Mouse (Mus musculus) embryonic facial prominence, embryonic 13.5 days (tissue): ENCODE measurements around the gene Mrps6. TPM values are rescaled to one million over a fixed set of nuclear protein-coding genes. Genes with fewer than 3 reads are reported as not detected.
"Not testable (repeated sequence)": the region's sequence is repeated elsewhere in the genome, so short reads cannot be mapped to it uniquely, and the experiment has no call there.

Experiments
- ATAC-seq: fragments of 200-750 bp; cut with Nextera tagmentation; 2 replicates; pipeline ENCODE4 v1.8.0; 2017; ENCODE audit warnings: low read depth; ENCODE audit not compliant: insufficient number of reproducible peaks, insufficient read depth, low FRiP score, low TSS enrichment
- H3K27ac ChIP-seq: fragments of 300-500 bp; sonication (generic); 2 replicates; pipeline ENCODE4 v1.5.1; 2015; ENCODE audit warnings: moderate library complexity, mild to moderate bottlenecking, inconsistent platforms
- H3K27me3 ChIP-seq: fragments of 300-500 bp; sonication (generic); 2 replicates; pipeline ENCODE4 v1.6.1; 2015; ENCODE audit warnings: mild to moderate bottlenecking, inconsistent platforms
- H3K36me3 ChIP-seq: fragments of 300-500 bp; sonication (generic); 2 replicates; pipeline ENCODE4 v1.6.1; 2015; ENCODE audit warnings: mild to moderate bottlenecking, inconsistent platforms
- H3K4me1 ChIP-seq: fragments of 300-500 bp; sonication (generic); 2 replicates; pipeline ENCODE4 v1.6.1; 2015; ENCODE audit warnings: inconsistent platforms
- H3K4me2 ChIP-seq: fragments of 300-500 bp; sonication (generic); 2 replicates; pipeline ENCODE4 v1.6.1; 2015; ENCODE audit warnings: moderate library complexity, mild to moderate bottlenecking, inconsistent platforms
- H3K4me3 ChIP-seq: fragments of 300-500 bp; sonication (generic); 2 replicates; pipeline ENCODE4 v1.5.1; 2015; ENCODE audit warnings: mild to moderate bottlenecking, inconsistent platforms
- H3K9ac ChIP-seq: fragments of 300-500 bp; sonication (generic); 2 replicates; pipeline ENCODE4 v1.6.1; 2015; ENCODE audit warnings: mild to moderate bottlenecking, inconsistent platforms
- H3K9me3 ChIP-seq: fragments of 300-500 bp; sonication (generic); 2 replicates; pipeline ENCODE4 v1.6.1; 2016; ENCODE audit warnings: inconsistent platforms
- WGBS: fragments of 180-500 bp; shearing (Covaris S2); methylation state at CpG from one replicate; pipeline ENCODE4 v1.1.7; 2015; ENCODE audit warnings: mixed read lengths; 5-methylcytosine and 5-hydroxymethylcytosine counted together
- polyA plus RNA-seq: library from polyadenylated mRNA; unstranded; fragments of >200 nt; fragmentation: Nextera tagmentation; extraction: Ambion mirVana; gene quantifications from 2 replicates; pipeline ENCODE4 v1.2.1, GENCODE M21; 2015

The Mrps6 gene
- polyA plus RNA-seq, 1 experiment from 2014 or later, result 98.3 TPM

DNA sequence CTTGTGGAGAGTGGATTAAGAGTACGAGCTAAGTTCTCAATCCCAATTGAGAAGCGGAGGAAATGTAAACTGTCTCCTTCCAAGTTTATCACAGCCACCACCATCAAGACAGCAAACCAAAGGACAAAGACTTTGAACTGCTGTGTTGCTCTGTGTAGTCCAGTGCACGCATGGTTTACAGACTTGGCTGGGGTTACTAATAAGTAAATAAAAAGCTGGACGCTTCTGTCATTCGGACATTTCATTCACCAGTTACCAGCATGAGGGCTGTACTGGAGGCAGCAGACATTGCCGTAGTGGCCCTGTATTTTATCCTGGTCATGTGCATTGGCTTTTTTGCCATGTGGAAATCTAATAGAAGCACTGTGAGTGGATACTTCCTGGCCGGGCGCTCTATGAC, 18.7 kb downstream of the Mrps6 start:
- Histone ChIP-seq H3K36me3 (peaks cover 39% of the 10 kb centered on the region), H3K9ac (no peak overlapping the region), H3K4me1 (0 out of 2 replicates have a peak, but pooled peaks cover 6% of the 10 kb centered on the region), H3K4me2 (no peak overlapping the region), H3K27me3 (no peaks in the 10 kb centered on the region), H3K9me3 (no peaks in the 10 kb centered on the region), H3K4me3 (no peak overlapping the region), H3K27ac (no peak overlapping the region)
- WGBS, result 93% methylated on average over 8 of the region's 8 CpGs
- ATAC-seq, result no peak

DNA sequence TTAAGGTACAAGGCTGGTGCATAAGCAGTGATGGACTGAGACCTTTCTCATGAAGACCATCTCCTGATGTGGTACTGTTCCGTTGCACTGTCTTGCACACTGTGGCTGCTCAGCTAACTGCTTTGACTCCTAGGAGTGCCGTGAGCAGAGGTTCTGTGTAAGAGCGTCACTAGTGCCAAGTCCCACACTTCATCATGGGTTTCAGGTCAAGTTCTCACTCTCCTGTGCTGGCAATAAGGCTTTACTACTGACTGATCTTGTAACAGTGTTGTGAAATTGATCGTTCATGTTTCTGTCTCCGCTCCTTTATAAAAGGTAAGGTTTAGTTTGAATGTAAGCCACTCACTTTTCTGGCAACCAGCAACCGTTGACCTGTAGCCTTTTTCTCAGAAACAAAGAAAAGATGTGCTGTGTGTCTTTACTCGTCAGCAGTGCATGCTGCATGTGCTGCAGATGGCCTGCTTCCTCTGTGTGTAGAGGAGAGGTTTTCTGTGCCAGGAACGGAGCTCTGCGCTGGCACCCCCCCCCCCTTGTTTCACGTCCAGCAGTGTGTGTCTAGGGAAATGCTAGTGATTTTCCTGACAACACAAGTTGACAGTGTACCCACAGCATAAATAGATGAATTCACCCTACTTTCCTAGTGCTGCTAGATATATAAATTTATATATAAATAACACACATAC, 25.8 kb downstream of the Mrps6 start:
- Histone ChIP-seq H3K36me3 (peaks cover 17% of the 10 kb centered on the region), H3K4me2 (no peak overlapping the region), H3K4me3 (no peak overlapping the region), H3K27me3 (no peaks in the 10 kb centered on the region), H3K4me1 (0 out of 2 replicates have a peak, but pooled peaks cover under 1% of the 10 kb centered on the region), H3K9ac (no peak overlapping the region), H3K27ac (no peak overlapping the region), H3K9me3 (no peaks in the 10 kb centered on the region)
- WGBS, result 86% methylated on average over 10 of the region's 10 CpGs
- ATAC-seq, result no peak

GRCm38 (mm10) chr16:92089225-92089624, 31.2 kb downstream of the Mrps6 start:
- Histone ChIP-seq H3K27ac (no peak overlapping the region), H3K4me1 (peaks cover 16% of the 10 kb centered on the region), H3K4me3 (no peak overlapping the region), H3K9ac (no peak overlapping the region), H3K9me3 (no peaks in the 10 kb centered on the region), H3K36me3 (no peaks in the 10 kb centered on the region; the same call in 1 of the 2 replicates), H3K4me2 (no peak overlapping the region), H3K27me3 (no peaks in the 10 kb centered on the region)
- ATAC-seq, result no peak
- 69% methylated on average over 3 of the region's 3 CpGs for WGBS

GRCm38 (mm10) chr16:92091876-92092275, 33.8 kb downstream of the Mrps6 start:
- Histone ChIP-seq H3K27ac (no peak overlapping the region), H3K27me3 (no peaks in the 10 kb centered on the region), H3K4me1 (peaks cover 16% of the 10 kb centered on the region), H3K36me3 (no peaks in the 10 kb centered on the region; the same call in 1 of the 2 replicates), H3K9me3 (no peaks in the 10 kb centered on the region), H3K4me3 (no peak overlapping the region), H3K9ac (no peak overlapping the region), H3K4me2 (no peak overlapping the region)
- ATAC-seq, result no peak
- 86% methylated on average over 5 of the region's 5 CpGs for WGBS

- no peak for ATAC-seq
- no peak overlapping the region for H3K4me3 ChIP-seq
- WGBS, result 50% methylated on average over 10 of the region's 10 CpGs
- H3K4me2 ChIP-seq, result no peak overlapping the region
- H3K9me3 ChIP-seq, result no peaks in the 10 kb centered on the region
- peaks cover 30% of the 10 kb centered on the region for H3K4me1 ChIP-seq
- no peaks in the 10 kb centered on the region for H3K27me3 ChIP-seq
- peaks cover 6% of the 10 kb centered on the region; the same call in 1 of the 2 replicates for H3K36me3 ChIP-seq
- H3K9ac ChIP-seq, result no peak overlapping the region
- no peak overlapping the region for H3K27ac ChIP-seq
These were observed 40.4 kb downstream of the Mrps6 start for GRCm38 (mm10) chr16:92098351-92099051.

DNA sequence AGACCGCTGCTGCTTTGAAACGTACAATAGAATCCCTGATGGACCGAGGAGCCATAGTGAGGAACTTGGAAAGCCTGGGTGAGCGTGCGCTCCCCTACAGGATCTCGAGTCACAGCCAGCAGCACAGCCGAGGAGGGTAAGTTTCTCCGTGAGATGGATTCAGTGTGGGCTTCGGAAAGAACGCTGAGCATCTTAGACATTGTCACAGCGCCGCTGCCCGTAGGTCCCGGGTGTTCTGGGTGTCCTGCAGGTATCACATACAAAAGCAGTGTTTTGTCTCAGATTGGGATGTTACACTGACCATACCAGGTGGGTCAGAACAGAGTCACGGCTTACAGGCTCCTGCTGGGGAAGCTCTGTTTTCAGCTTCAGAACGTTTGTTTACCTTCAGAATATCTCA, 41.5 kb downstream of the Mrps6 start:
- no peak overlapping the region for H3K9ac ChIP-seq
- H3K4me2 ChIP-seq, result no peak overlapping the region
- H3K36me3 ChIP-seq, result peaks cover 6% of the 10 kb centered on the region; the same call in 1 of the 2 replicates
- no peaks in the 10 kb centered on the region for H3K27me3 ChIP-seq
- no peak overlapping the region for H3K27ac ChIP-seq
- WGBS, result 74% methylated on average over 16 of the region's 16 CpGs
- H3K9me3 ChIP-seq, result no peaks in the 10 kb centered on the region
- ATAC-seq, result no peak
- H3K4me3 ChIP-seq, result no peak overlapping the region
- H3K4me1 ChIP-seq, result peaks cover 33% of the 10 kb centered on the region

DNA sequence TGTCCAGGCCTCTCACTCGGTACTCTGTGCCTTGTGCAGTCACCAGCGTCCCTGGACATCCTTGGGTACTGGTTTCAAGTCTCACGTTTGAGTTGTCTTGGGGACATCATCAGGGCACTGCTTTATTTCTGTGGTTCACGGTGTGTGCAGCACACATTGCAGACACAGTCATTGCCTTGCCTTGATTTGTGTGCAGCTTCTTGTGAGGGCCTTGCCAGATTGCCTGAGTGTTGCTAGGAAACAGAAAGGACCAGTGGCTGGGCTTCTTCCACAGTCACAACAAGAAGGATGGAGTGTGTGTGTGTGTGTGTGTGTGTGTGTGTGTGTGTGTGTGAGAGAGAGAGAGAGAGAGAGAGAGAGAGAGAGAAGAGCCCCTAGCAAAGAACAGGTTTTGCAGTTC, 42.0 kb downstream of the Mrps6 start:
- no peak for ATAC-seq
- Histone ChIP-seq H3K27me3 (no peaks in the 10 kb centered on the region), H3K9ac (no peak overlapping the region), H3K4me2 (no peak overlapping the region), H3K36me3 (peaks cover 6% of the 10 kb centered on the region; the same call in 1 of the 2 replicates), H3K4me3 (no peak overlapping the region), H3K4me1 (peaks cover 38% of the 10 kb centered on the region), H3K27ac (no peak overlapping the region), H3K9me3 (no peaks in the 10 kb centered on the region)
- WGBS, result 77% methylated on average over 4 of the region's 4 CpGs

DNA sequence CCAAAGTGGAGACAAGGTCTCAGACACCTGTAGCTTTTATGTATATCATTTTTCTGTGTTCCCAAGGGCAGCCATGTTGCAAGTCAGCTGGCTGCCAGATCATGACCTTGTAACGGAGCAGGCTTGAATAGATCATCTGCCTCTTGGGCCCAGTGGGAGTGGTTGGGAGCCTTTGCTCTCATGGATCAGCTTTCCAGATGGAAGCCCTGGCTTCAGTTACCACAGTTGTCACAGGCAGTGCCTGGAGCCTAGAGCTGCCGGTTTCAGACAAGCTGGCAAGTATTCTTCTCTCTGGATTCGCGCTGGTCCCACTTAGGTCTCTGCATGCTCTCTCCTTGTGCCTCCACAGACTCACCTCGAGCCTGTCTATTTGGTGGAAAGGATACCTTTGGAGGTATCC, 44.0 kb downstream of the Mrps6 start:
- no peak for ATAC-seq
- peaks cover 6% of the 10 kb centered on the region; the same call in 1 of the 2 replicates for H3K36me3 ChIP-seq
- no peaks in the 10 kb centered on the region for H3K9me3 ChIP-seq
- 68% methylated on average over 5 of the region's 5 CpGs for WGBS
- no peaks in the 10 kb centered on the region for H3K27me3 ChIP-seq
- no peak overlapping the region for H3K4me3 ChIP-seq
- H3K9ac ChIP-seq, result no peak overlapping the region
- no peak overlapping the region for H3K4me2 ChIP-seq
- peaks cover 49% of the 10 kb centered on the region for H3K4me1 ChIP-seq
- H3K27ac ChIP-seq, result no peak overlapping the region

DNA sequence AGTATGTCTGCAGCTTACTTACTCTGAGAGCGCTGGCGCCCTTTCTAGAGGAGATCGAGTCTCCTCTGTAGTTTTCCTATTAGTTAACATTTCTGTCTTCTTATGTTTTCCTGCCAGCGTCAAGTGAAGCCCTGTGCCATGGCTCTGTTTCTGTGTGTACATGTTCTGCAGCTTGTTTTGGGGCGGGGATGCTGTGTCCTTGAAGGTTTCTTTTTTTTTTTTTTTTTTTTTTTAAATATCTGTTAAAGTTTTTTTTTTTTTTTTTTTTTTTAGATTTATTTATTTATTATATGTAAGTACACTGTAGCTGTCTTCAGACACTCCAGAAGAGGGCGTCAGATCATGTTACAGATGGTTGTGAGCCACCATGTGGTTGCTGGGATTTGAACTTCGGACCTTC, 44.9 kb downstream of the Mrps6 start:
- H3K4me3 ChIP-seq, H3K4me2 ChIP-seq, ATAC-seq, H3K36me3 ChIP-seq, H3K9me3 ChIP-seq, H3K9ac ChIP-seq, H3K27me3 ChIP-seq, H3K27ac ChIP-seq: not testable (repeated sequence)
- 90% methylated on average over 6 of the region's 7 CpGs for WGBS
- H3K4me1 ChIP-seq, result peaks cover 44% of the 10 kb centered on the region

DNA sequence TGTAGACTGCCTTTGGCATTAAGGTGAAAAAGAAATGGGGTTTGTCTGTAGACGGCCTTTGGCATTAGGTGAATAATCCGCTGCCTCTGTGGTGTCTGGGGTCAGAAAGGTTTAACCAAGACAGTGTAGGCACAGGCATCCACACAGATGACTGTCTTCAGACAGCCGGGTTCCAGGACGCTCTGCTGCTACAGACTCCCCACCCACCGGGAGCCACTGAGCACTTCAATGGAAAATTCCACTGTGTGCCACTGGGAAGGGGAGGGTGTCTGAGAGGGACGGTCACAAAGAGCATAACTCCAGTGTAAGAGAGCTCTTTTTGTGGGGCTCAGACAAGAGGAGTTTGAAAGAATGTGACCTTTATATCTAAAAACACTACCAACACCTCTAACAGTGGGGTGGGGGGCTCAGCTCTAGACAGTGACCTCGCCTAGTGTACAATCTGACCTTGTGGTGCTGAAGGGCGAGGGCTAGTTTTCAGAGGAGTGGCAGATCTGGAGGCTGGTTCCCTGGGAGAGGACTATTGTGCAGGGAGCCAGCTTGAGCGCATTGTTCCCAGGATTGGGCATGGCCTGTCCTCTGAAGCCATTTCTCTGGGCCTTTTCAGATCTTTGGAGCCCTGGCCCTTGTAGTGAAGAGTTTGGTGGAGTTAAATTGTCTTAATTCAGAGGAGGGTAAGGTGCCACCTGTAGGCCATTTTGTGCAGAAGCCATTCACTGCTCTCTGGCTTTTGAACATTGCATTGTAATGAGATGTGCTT, 45.7 kb downstream of the Mrps6 start:
- Histone ChIP-seq H3K27ac (no peak overlapping the region), H3K4me3 (no peak overlapping the region), H3K4me1 (peaks cover 37% of the 10 kb centered on the region), H3K27me3 (no peaks in the 10 kb centered on the region), H3K4me2 (no peak overlapping the region), H3K9me3 (no peaks in the 10 kb centered on the region), H3K36me3 (peaks cover 6% of the 10 kb centered on the region; the same call in 1 of the 2 replicates), H3K9ac (no peak overlapping the region)
- no peak for ATAC-seq
- WGBS, result 48% methylated on average over 9 of the region's 9 CpGs

DNA sequence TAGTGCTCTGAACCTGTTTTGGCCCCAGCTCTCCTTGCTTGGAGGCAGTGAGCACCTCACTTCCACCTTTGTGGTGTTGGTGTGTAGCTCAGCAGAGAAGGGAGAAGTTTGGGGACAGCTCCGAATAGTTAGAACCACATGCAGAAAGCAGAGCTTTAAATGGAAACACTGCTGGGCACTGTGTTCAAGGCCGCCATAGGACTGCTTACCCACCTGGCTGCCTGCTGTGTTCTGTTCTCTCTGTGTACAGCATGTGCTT, 46.2 kb downstream of the Mrps6 start:
- Histone ChIP-seq H3K36me3 (peaks cover 6% of the 10 kb centered on the region; the same call in 1 of the 2 replicates), H3K4me2 (no peak overlapping the region), H3K27me3 (no peaks in the 10 kb centered on the region), H3K9me3 (no peaks in the 10 kb centered on the region), H3K4me3 (no peak overlapping the region), H3K9ac (no peak overlapping the region), H3K27ac (no peak overlapping the region), H3K4me1 (peaks cover 32% of the 10 kb centered on the region)
- 86% methylated on average over 2 of the region's 2 CpGs for WGBS
- ATAC-seq, result no peak
